Mouse (Mus musculus) erythroblast, embryonic 14.5 days (primary cell): ENCODE results near the gene Gm16381. TPM values are rescaled to one million over a fixed set of nuclear protein-coding genes. Genes with fewer than 3 reads are reported as not detected.
"Not testable (repeated sequence)": the region's sequence is repeated elsewhere in the genome, so short reads cannot be mapped to it uniquely, and the experiment has no call there.

Source experiments
- H3K27me3 ChIP-seq: 2 replicates; pipeline ENCODE4 v1.6.1; 2012; ENCODE audit warnings: inconsistent platforms; ENCODE audit not compliant: control insufficient read depth
- H3K36me3 ChIP-seq: 2 replicates; pipeline ENCODE4 v1.6.1; 2012; ENCODE audit warnings: mild to moderate bottlenecking, inconsistent platforms; ENCODE audit not compliant: control insufficient read depth
- H3K4me1 ChIP-seq: 2 replicates; pipeline ENCODE4 v1.6.1; 2012; ENCODE audit warnings: inconsistent platforms; ENCODE audit not compliant: control insufficient read depth
- H3K4me3 ChIP-seq: replicated peaks from 2 replicates; pipeline ENCODE3; 2012; ENCODE audit warnings: moderate library complexity, mild to moderate bottlenecking, inconsistent platforms
- H3K9me3 ChIP-seq: 2 replicates; pipeline ENCODE4 v1.6.1; 2012; ENCODE audit warnings: low read length, inconsistent platforms, mixed read lengths; ENCODE audit not compliant: control insufficient read depth
- polyA plus RNA-seq: library from polyadenylated mRNA; stranded (reverse); fragments of >175 nt; gene quantifications from 2 replicates; pipeline ENCODE4 v1.2.3, GENCODE M21; 2012

Gene Gm16381
- polyA plus RNA-seq: not detected in 2 replicates

DNA sequence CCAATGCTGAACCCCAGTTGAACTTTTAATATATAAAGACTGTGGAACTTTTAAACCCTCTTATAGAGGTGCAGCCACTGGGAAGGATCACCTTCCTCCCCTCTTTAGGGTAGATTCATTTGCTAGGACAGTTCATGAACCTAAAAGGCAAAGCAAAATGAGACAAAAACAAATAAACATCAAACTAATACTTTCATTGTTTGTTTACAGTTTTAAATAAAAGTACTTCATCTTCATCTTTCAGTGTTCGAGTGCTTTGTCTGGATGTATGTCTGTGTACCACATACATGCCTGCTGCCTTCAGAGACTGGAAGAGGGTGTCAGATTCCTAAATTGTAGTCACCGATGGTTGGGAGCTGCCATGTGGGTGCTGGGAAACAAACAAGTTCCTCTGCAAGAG lies at the start of gene Gm16381:
Gm16381 (minus strand) TSS at position 101 of the 400 bp plus-strand sequence.
- H3K4me3 ChIP-seq, H3K4me1 ChIP-seq, H3K9me3 ChIP-seq, H3K27me3 ChIP-seq, H3K36me3 ChIP-seq: not testable (repeated sequence)

DNA sequence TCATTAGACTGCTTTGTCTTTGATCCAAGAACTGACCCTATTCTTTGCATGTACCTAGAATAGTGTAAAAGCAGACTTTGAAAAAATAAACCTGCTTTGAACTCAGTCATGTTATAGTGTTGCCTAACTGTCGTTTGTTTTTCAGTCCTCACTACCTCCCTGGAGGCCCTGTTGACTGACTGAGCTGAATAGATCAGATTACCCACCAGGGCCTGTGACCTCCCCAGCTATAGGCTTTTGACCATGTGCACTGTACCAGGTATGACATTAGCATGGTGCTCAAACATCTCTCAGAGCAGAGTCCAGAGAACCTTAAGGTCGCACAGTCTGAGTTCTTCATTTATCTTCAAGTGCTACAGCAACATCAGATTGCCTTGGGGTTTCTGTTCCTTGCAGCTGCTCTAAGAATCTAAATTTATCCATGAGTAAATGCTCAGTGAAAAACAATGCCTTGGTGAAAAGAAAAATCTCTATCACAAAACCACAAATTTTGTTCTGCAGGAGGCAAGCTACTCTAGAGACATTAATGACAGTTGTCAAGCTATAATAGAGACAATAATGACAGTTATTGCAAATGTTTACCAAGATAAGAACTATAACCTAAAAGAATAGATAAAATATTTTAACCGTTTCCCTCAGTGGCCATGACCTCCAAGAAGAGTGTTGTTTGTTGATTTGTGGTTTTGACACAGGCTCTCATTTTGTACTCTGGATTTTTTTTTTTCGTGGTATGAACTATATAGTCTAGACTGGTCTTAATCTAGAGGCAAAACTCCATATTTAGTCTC lies 8.7 kb upstream of the Gm16381 start:
- not testable (repeated sequence) for H3K9me3 ChIP-seq, H3K27me3 ChIP-seq, H3K36me3 ChIP-seq, H3K4me1 ChIP-seq, H3K4me3 ChIP-seq

DNA sequence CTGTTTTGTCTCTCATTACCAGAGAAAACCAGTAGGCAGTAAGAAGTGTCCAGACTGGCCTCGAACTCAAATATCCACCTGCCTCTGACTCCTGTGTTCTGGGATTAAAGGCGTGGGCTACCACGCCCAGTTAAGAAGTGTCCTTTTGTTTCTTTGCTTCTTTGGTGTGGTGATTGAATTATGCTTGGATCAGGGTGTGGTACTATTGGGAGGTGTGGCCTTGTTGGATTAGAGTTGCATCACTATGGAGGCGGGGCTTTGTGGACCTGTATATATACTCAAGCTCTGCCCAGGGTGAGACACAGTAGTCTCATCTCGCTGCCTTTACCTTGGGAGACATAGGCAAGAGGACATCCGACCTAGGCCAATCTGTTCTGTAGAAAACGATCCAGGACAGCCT lies 25.9 kb downstream of the Gm16381 start, which contains the start of gene Gm4027:
Gm4027 (plus strand) TSS at position 301 of the 400 bp plus-strand sequence.
- not testable (repeated sequence) for H3K4me3 ChIP-seq, H3K27me3 ChIP-seq, H3K36me3 ChIP-seq, H3K9me3 ChIP-seq, H3K4me1 ChIP-seq

DNA sequence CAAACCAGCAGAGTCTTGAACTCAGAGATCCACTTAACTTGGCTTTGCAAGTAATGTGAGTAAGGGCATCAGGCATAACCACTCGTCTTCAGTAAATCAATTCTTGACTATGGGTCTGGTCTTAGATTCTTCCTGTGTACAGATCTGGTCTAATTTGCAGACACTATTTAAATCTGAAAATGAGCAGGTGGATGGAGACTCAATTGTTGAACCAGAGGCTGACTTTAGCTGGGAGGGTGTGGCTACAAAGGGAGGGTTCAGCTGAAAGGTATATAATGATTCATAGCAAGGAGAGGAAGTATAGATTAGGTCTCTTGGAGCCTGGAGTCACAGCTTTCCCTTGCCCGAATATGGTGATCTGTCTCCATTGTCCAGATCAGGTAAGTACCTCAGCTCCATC lies 42.0 kb downstream of the Gm16381 start, which contains the start of gene Oog1:
Oog1 (plus strand) TSS at position 301 of the 400 bp plus-strand sequence.
- H3K36me3 ChIP-seq, H3K9me3 ChIP-seq, H3K4me3 ChIP-seq, H3K27me3 ChIP-seq, H3K4me1 ChIP-seq: not testable (repeated sequence)

DNA sequence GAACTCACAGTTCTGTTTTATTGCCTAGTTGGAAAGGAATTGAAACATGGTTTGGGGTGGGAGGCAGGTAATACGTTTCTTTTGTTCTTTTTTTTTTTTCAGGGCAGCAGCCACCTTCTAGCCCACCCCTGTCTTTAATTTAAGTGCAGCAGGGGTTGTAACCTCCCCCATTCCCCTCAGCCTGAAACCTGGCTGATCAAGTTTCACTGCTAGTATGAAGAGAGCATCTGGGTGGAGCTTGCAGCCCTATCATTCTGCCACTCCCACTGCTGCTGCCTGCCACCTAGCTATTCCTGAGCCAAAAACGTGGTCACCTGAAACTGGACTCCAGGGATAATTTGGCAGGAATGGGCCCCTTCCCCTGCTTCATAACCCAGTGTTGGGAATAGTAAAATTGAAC lies 43.0 kb downstream of the Gm16381 start:
- not testable (repeated sequence) for H3K4me3 ChIP-seq

More for the DNA sequence above, 43.0 kb downstream of the Gm16381 start:
- not testable (repeated sequence) for H3K36me3 ChIP-seq, H3K4me1 ChIP-seq, H3K9me3 ChIP-seq, H3K27me3 ChIP-seq

Other genes with a start within 250 kb of the Gm16381 start
- gene Slirp, start 200.7 kb downstream of the Gm16381 start, polyA plus RNA-seq: 0.18 TPM in 1 of 2 replicates, not detected in the other
- gene Alkbh1, start 200.6 kb downstream of the Gm16381 start, polyA plus RNA-seq: 3.9 and 4.8 TPM in 2 replicates
- 2.1 and 2.5 TPM in 2 replicates for gene Snw1, start 172.3 kb downstream of the Gm16381 start, polyA plus RNA-seq
- not detected in 2 replicates for gene Gm5788, start 149.9 kb downstream of the Gm16381 start, polyA plus RNA-seq
- gene Gm8300, start 130.3 kb downstream of the Gm16381 start, polyA plus RNA-seq: 0.03 TPM in 1 of 2 replicates, not detected in the other
- not detected in 2 replicates for gene Oog1, start 41.9 kb downstream of the Gm16381 start, polyA plus RNA-seq
- gene Gm4027, start 25.8 kb downstream of the Gm16381 start, polyA plus RNA-seq: not detected in 2 replicates
- not detected in 2 replicates for gene Gm21319, start 131.1 kb upstream of the Gm16381 start, polyA plus RNA-seq
- not detected in 2 replicates for gene Gm21936, start 150.9 kb upstream of the Gm16381 start, polyA plus RNA-seq
- gene BB287469, start 172.0 kb upstream of the Gm16381 start, polyA plus RNA-seq: not detected in 2 replicates
- not detected in 2 replicates for gene Gm2001, start 197.7 kb upstream of the Gm16381 start, polyA plus RNA-seq
- gene Gm2016, start 229.5 kb upstream of the Gm16381 start, polyA plus RNA-seq: not detected in 2 replicates